Mouse (Mus musculus): Measurements from ENCODE around the gene Dock8. TPM values are rescaled to one million over a fixed set of nuclear protein-coding genes. Genes with fewer than 3 reads are reported as not detected.

The Dock8 gene
- polyA plus RNA-seq, 1 experiment: 17.8 TPM

DNA sequence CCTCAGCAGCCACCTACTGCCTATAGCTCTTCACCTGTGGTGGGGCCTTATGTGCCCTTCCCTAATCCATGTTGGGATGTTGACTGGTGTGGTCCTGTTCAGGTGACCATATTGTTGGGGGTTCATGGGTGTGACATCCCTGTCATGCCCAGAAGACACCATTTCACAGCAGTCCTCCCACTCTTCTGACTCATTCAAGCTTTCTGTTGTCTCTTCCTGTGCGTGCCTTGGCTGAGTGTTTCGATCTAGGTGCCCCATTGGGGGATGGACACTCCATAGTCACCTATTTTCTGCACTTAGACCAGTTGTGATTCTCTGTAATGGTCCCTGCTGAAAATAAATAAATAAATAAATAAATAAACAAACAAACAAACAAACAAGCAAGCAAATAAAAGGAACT lies 14.3 kb upstream of the Dock8 start:
- TF ChIP-seq POLR2A (IDR thresholded peaks at IDR 0.05; ENCODE audit: low read depth, low read length) (no peak), CTCF (conservative IDR thresholded peaks at IDR 0.05; ENCODE audit: insufficient read depth, insufficient read length, low read depth, low read length) (no peak)
- DNase-seq: no peak
- H3K4me3 ChIP-seq (ENCODE audit: insufficient read depth, low read depth, low read length): no peak overlapping the region
- WGBS: 94% methylated on average over 2 of the region's 2 CpGs
- no peaks in the 10 kb centered on the region for H3K36me3 ChIP-seq (ENCODE audit: control insufficient read depth, insufficient read depth, low read length)
- no peaks in the 10 kb centered on the region for H3K27me3 ChIP-seq (replicated peaks; ENCODE audit: control insufficient read depth, insufficient read depth, low read length)
- H3K27ac ChIP-seq (ENCODE audit: insufficient read depth, low read depth, low read length): no peak overlapping the region; the same call in 1 of the 2 replicates
- peaks cover 15% of the 10 kb centered on the region for H3K4me1 ChIP-seq (ENCODE audit: control insufficient read depth, insufficient read depth, low read length)

DNA sequence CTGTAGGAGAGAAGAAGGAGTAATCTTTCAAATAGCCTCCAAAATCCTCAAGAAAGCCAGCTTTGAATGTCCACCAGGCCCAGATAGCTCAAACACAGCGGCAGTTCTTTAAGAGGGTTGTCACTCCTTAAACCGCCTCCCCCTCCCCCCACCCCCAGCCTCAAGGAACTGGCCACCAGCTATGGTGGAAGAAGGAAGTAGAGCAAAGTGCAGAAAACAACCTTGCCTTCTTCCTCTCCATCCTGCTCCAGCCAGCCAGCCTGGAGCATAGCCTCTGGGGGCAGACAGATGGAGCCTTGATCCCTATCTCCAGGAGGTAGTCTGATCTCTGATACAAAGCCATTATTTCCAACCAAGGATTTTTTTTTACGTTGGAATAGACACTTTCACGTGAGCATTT lies 12.0 kb upstream of the Dock8 start:
- no peaks in the 10 kb centered on the region; the same call in 1 of the 2 replicates for H3K27me3 ChIP-seq (replicated peaks; ENCODE audit: control insufficient read depth, insufficient read depth, low read length)
- no peak for DNase-seq
- WGBS: 69% methylated on average over 4 of the region's 4 CpGs
- TF ChIP-seq POLR2A (IDR thresholded peaks at IDR 0.05; ENCODE audit: low read depth, low read length): no peak
- no peak for TF ChIP-seq CTCF (conservative IDR thresholded peaks at IDR 0.05; ENCODE audit: insufficient read depth, insufficient read length, low read depth, low read length)
- no peaks in the 10 kb centered on the region for H3K36me3 ChIP-seq (ENCODE audit: control insufficient read depth, insufficient read depth, low read length)
- H3K4me1 ChIP-seq (ENCODE audit: control insufficient read depth, insufficient read depth, low read length): peaks cover 9% of the 10 kb centered on the region
- H3K27ac ChIP-seq (ENCODE audit: insufficient read depth, low read depth, low read length): no peak overlapping the region
- no peak overlapping the region for H3K4me3 ChIP-seq (ENCODE audit: insufficient read depth, low read depth, low read length)

DNA sequence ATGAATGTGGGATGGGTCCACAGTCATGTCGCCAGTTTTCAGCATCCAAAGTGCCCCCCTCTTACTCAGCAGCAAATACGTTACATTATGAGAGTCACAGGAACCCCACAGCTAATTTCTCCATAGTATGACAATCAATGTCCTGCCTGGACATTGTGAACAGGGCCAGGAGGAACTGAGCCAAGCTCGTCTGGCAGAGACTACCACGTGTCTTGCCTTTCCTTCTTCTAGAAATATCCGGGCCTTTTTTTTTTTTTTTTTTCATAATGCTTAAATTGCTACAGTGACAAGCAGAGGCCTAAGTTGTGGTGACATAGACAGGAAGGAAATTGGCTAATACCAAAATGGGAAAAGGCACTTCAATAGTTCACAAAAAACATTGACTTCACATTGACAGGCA lies 10.5 kb upstream of the Dock8 start:
- DNase-seq: no peak
- H3K27me3 ChIP-seq (replicated peaks; ENCODE audit: control insufficient read depth, insufficient read depth, low read length): no peaks in the 10 kb centered on the region; the same call in 1 of the 2 replicates
- TF ChIP-seq POLR2A (IDR thresholded peaks at IDR 0.05; ENCODE audit: low read depth, low read length) (no peak), CTCF (conservative IDR thresholded peaks at IDR 0.05; ENCODE audit: insufficient read depth, insufficient read length, low read depth, low read length) (no peak)
- no peak overlapping the region for H3K4me3 ChIP-seq (ENCODE audit: insufficient read depth, low read depth, low read length)
- no peaks in the 10 kb centered on the region for H3K36me3 ChIP-seq (ENCODE audit: control insufficient read depth, insufficient read depth, low read length)
- peaks cover 6% of the 10 kb centered on the region for H3K4me1 ChIP-seq (ENCODE audit: control insufficient read depth, insufficient read depth, low read length)
- H3K27ac ChIP-seq (ENCODE audit: insufficient read depth, low read depth, low read length): no peak overlapping the region
- 62% methylated on average over 5 of the region's 5 CpGs for WGBS

DNA sequence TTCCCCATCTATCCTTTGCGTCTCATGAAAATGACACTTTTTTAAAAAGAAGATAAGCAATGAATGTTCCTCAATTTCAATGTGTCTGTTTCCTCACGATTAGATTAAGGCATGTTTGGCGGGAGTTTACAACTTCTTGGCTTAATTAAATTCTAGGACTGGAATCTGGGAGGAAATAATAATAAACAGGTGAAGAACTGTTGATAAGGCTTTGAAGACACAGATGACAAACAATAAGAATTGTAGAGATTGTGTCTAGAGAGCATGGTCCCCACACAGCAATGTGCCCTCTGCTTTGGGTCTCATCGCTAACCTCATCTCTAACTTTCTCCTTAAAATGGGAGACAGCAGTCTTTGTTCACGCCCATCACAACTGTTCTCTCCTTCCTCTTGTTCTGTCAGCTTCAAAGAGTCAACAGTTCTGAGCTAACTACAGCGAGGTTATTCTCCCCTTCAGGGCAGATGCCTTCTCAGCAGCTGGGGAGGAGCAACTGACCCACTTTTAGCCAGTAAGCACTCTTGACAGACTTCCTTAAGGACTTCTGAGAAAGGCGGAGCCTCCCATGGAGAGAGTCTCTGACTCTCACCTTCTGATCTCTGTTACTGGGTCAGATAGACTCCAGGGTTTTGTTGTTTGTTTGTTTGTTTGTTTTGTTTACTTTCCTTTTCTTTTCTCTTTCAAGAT lies 9.1 kb upstream of the Dock8 start:
- no peak for TF ChIP-seq CTCF (conservative IDR thresholded peaks at IDR 0.05; ENCODE audit: insufficient read depth, insufficient read length, low read depth, low read length)
- TF ChIP-seq POLR2A (IDR thresholded peaks at IDR 0.05; ENCODE audit: low read depth, low read length): no peak
- no peaks in the 10 kb centered on the region; the same call in 1 of the 2 replicates for H3K27me3 ChIP-seq (replicated peaks; ENCODE audit: control insufficient read depth, insufficient read depth, low read length)
- no peak for DNase-seq
- WGBS: 72% methylated on average over 7 of the region's 7 CpGs
- peaks cover 3% of the 10 kb centered on the region; the same call in 1 of the 2 replicates for H3K4me1 ChIP-seq (ENCODE audit: control insufficient read depth, insufficient read depth, low read length)
- H3K4me3 ChIP-seq (ENCODE audit: insufficient read depth, low read depth, low read length): no peak overlapping the region
- no peaks in the 10 kb centered on the region for H3K36me3 ChIP-seq (ENCODE audit: control insufficient read depth, insufficient read depth, low read length)
- H3K27ac ChIP-seq (ENCODE audit: insufficient read depth, low read depth, low read length): no peak overlapping the region

DNA sequence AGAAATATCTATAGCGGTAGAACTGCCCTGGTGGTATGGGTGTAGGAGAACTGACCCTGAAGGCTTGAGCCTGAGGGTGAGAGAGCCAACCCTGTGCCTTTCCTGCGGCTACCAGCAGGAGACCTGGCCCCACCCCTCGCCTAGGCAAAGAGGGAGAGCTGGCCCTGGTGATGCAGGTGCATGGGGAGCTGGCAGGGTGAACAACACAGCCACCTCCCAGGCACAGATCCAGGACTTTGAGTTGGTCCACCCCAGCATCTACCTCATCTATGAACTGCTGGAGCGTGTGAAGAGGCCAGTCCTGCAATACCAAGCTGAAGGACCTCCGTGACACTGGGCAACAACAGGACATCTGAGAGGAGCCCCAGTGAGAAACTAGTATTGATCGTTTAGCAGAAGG lies 5.8 kb upstream of the Dock8 start:
- H3K4me1 ChIP-seq (ENCODE audit: control insufficient read depth, insufficient read depth, low read length): peaks cover 7% of the 10 kb centered on the region; the same call in 1 of the 2 replicates
- no peaks in the 10 kb centered on the region; the same call in 1 of the 2 replicates for H3K27me3 ChIP-seq (replicated peaks; ENCODE audit: control insufficient read depth, insufficient read depth, low read length)
- peak; percentile 66 for DNase-seq
- no peak overlapping the region for H3K4me3 ChIP-seq (ENCODE audit: insufficient read depth, low read depth, low read length)
- TF ChIP-seq CTCF (conservative IDR thresholded peaks at IDR 0.05; ENCODE audit: insufficient read depth, insufficient read length, low read depth, low read length): no peak
- TF ChIP-seq POLR2A (IDR thresholded peaks at IDR 0.05; ENCODE audit: low read depth, low read length): no peak
- no peaks in the 10 kb centered on the region for H3K36me3 ChIP-seq (ENCODE audit: control insufficient read depth, insufficient read depth, low read length)
- 50% methylated on average over 6 of the region's 6 CpGs for WGBS
- H3K27ac ChIP-seq (ENCODE audit: insufficient read depth, low read depth, low read length): no peak overlapping the region

DNA sequence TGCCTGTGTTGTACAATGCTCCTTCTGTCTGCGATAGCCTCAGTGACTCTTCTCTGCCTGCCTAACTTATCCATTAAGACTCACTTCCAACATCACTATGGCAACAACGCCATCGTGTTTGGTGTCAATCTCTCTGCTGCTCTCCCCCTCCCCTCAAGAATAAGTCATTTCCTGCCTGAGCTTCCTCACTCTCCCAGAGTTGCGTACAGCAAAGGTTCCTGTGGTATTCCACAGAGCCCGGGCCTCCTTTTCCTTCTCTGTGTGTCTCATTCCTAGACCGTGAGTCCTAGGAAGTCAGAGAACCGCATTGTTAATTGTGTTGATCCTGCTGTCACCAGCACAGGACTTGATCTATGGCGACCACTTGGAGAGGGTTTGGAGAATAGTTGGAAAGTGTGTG lies 4.4 kb upstream of the Dock8 start:
- Histone ChIP-seq H3K4me1 (ENCODE audit: control insufficient read depth, insufficient read depth, low read length) (peaks cover 7% of the 10 kb centered on the region; the same call in 1 of the 2 replicates), H3K27ac (ENCODE audit: insufficient read depth, low read depth, low read length) (no peak overlapping the region), H3K36me3 (ENCODE audit: control insufficient read depth, insufficient read depth, low read length) (no peaks in the 10 kb centered on the region), H3K4me3 (ENCODE audit: insufficient read depth, low read depth, low read length) (no peak overlapping the region), H3K27me3 (replicated peaks; ENCODE audit: control insufficient read depth, insufficient read depth, low read length) (no peaks in the 10 kb centered on the region; the same call in 1 of the 2 replicates)
- no peak for TF ChIP-seq POLR2A (IDR thresholded peaks at IDR 0.05; ENCODE audit: low read depth, low read length)
- no peak for TF ChIP-seq CTCF (conservative IDR thresholded peaks at IDR 0.05; ENCODE audit: insufficient read depth, insufficient read length, low read depth, low read length)
- DNase-seq: no peak
- 54% methylated on average over 8 of the region's 8 CpGs for WGBS

DNA sequence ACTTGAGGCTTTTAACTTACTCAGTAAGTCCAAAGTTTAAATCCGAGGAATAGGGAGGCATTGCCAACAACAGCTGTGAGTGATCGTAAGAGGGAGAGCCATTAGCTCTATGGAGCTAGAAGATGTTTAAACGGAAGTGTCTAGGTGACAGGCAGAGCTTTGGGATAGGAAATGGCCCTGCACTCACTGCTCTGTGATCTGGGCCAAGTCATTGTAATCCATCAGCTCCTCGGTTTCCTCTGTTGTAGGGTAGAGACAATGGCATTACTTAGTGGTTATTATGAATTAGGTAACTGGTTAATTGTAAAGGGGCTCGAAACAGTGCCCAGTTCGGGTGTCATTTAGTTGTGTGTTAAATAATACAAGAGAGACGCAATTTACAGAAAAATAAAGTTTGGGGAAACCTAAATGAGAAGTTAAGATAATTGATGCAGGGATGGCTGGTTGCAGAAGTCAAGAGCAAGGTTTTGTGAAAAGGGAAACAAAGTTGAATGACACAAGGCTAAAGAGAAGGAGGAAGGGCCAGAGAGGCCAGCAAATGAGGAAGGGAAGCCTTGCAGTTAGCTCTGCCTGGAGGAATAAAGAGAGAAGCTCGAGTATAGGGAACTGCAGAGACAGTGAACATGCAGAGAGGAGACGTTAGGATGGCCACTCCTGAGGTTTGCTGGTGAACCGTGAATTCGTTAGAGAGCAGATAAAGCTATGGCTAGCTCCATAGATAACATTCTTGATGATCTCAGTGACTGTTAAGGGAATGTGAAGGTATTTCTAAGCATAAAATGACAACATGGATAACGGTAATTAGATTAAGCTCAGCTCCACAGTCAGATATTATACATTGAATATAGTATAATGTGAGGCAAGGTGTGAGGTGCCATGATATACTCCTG lies 2.3 kb upstream of the Dock8 start:
- WGBS: 72% methylated on average over 12 of the region's 12 CpGs
- H3K27me3 ChIP-seq (replicated peaks; ENCODE audit: control insufficient read depth, insufficient read depth, low read length): no peaks in the 10 kb centered on the region
- peak; percentile 53 for DNase-seq

More for the DNA sequence above, 2.3 kb upstream of the Dock8 start:
- Histone ChIP-seq H3K36me3 (ENCODE audit: control insufficient read depth, insufficient read depth, low read length) (no peaks in the 10 kb centered on the region), H3K27ac (ENCODE audit: insufficient read depth, low read depth, low read length) (no peak overlapping the region; the same call in 1 of the 2 replicates), H3K4me3 (ENCODE audit: insufficient read depth, low read depth, low read length) (no peak overlapping the region), H3K4me1 (ENCODE audit: control insufficient read depth, insufficient read depth, low read length) (peaks cover 10% of the 10 kb centered on the region; the same call in 1 of the 2 replicates)
- TF ChIP-seq CTCF (conservative IDR thresholded peaks at IDR 0.05; ENCODE audit: insufficient read depth, insufficient read length, low read depth, low read length) (no peak), POLR2A (IDR thresholded peaks at IDR 0.05; ENCODE audit: low read depth, low read length) (no peak)
